Mouse (Mus musculus) natural killer cell, adult 2 months (primary cell): ENCODE measurements around the gene Kdm6a.

Experiments used
- DNase-seq, 2 experiments: peaks; one replicate each; pipeline ENCODE4 v3.0.0; 2022; ENCODE audit warnings: low spot score in 2 of 2

Gene Kdm6a

DNA sequence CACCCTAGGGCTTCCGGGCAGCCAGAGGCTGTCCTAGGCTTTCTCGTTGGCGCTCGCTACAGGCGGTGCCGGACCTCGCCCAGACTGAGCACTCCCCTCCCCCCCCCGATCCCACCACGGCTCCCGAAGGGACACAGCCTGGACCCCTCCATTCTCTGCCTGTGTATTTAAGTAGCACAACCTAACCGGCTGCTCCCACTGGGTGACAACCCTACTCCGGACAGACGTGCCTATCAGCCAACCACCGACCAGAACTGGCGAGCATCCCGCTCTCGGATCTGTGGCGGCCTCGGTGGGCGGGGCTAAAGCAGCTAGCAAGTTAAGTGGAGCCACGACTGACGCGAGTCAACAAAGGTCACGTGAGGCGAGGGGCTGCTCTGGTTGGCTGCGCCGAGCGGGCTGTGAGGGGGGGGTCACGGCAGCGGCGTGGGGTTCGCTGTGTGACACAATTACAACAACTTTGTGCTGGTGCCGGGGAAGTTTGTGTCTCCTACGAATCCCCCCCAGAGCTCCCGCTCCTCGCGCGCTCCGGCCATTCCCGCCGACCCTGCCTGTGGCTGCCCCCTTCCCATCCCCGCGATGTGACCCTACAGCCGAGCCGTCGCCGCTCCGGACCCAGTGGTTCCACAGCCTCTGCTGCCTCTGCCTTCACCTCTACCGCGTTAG lies at the start of gene Kdm6a:
Kdm6a (plus strand) TSS at position 384 of the 666 bp plus-strand sequence.
- DNase-seq = peak; percentile 96 to 100

DNA sequence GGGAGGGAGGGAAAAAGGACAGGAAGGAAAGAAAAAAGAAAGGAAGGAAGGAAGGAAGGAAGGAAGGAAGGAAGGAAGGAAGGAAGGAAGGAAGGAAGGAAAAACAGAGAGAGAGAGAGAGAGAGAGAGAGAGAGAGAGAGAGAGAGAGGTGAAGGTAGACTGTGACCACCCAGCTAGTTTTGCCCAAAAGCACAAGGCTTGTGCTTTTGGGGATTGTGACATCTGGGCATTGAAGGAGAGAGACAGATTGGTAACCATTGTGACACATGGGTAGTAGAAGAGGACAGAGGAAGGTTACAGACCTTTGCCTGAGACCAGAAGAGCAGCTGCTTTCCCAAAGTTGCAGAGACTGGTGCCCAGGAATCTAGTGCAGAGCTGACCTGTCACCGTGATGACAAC lies 16.8 kb upstream of the Kdm6a start, which contains the start of gene Dusp21:
Dusp21 (plus strand) TSS at position 301 of the 400 bp plus-strand sequence.
- DNase-seq = no peak

- DNase-seq = no peak
Measured at GRCm38 (mm10) chrX:18160734-18161442, 1.5 kb upstream of the Kdm6a start.

DNA sequence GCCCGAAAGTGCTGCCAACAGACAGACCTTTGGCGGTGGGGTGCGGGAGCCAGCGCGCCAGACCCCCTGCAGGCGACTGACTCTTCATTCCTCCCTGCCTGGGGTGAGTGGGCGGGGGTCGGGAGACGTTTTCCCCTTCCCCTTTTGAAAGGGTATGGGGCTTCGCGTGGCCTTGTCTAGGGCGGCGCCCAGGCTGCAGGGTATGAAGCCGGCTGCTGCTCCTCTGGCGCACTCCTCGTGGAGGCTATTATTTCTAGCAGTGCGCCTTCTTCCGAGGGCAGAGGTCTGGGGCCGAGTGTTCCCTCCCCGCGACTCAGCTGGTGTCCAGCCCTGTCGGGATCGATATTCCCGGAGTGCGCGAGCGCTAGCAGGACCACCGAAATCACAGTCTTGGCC lies 581 bp upstream of the Kdm6a start:
- DNase-seq = peak in 1 of 2 experiments; percentile 23

- peak; percentile 42 to 62 for DNase-seq
Measured at GRCm38 (mm10) chrX:18162861-18163731, 721 bp downstream of the Kdm6a start.

- DNase-seq = peak; percentile 21 to 48
Measured at GRCm38 (mm10) chrX:18163917-18164624, 1.7 kb downstream of the Kdm6a start.

- no peak for DNase-seq
Measured at GRCm38 (mm10) chrX:18165121-18165520, 2.7 kb downstream of the Kdm6a start.

DNA sequence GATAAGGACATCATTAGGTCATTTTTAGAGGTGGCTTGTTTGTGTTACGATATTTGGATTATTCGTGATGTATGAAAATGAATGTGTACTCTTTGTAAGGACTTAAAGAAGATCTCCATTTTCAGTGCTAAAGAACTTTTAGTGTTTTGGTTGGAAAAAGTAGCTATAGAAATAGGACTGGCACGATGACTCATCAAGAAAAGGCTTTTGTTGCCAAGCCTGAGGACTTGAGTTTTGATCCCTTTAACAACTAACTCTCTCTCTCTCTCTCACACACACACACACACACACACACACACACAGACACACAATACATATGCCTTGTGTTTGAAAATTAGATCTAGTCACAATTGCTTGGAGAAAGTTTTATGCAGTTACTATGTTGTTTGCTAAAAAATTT lies 4.6 kb downstream of the Kdm6a start:
- DNase-seq = no peak

- DNase-seq = no peak
Measured at GRCm38 (mm10) chrX:18168940-18169339, 6.6 kb downstream of the Kdm6a start.

GRCm38 (mm10) chrX:18174831-18175230 lies 12.5 kb downstream of the Kdm6a start:
- DNase-seq = no peak

DNA sequence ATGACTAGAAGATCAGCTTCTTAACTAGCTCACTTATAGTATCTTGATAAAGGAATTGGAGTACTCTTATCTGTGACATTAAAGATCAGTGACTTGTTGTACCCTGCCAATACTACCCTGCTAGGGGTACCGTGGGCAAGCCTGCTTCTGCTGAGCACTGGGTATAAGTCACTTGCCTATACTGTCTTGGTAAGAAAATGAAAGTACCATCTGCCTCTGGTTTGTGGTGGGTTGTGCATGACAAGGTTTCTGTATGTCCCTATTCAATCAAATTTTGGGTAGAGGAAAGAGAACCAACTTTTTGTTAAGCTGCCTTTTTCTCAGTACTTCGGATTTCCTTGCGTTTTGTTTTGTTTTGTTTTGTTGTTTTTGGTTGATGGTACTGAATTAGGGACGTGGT lies 15.4 kb downstream of the Kdm6a start:
- DNase-seq = no peak

DNA sequence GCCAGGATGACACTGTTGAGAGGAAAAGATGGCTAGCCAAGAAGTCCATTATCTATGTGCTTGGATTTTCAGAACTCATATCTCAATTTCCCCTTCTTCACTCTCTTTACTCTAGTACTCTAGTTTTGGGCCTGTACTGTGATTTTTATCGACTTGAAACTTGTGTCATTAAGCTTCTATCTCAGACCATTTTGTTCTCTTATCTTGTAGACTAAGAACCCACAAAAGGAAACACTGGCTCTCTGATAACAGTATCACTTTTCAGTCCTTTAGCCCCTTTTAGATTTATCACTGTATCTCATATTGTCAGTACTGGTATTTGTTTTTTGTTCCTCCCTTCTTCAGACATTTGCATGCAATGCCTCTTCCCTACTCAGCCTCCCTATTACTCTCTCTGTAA lies 17.1 kb downstream of the Kdm6a start:
- no peak for DNase-seq

DNA sequence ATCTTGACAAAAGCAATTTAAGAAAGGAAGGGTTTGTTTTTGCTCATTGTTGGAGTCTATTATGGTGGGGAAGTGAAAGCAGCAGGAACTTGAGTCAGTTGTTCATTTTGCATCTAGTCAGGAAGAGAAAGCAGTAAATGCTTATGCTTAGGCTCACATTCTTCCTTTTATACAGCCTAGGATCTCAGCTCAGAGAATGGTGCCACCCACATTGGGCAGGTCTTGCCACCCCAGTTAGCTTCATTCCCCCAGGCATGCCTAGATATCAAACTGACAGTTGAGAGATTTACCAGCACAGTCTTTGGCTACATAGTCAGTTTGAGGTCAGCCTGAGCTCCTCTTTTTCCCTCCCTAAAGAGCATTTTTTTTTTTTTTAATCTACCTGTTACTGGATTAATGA lies 24.8 kb downstream of the Kdm6a start:
- no peak for DNase-seq

- no peak for DNase-seq
Measured at GRCm38 (mm10) chrX:18188293-18188692, 25.9 kb downstream of the Kdm6a start.

- DNase-seq = no peak
Measured at GRCm38 (mm10) chrX:18239572-18239971, 77.2 kb downstream of the Kdm6a start.

DNA sequence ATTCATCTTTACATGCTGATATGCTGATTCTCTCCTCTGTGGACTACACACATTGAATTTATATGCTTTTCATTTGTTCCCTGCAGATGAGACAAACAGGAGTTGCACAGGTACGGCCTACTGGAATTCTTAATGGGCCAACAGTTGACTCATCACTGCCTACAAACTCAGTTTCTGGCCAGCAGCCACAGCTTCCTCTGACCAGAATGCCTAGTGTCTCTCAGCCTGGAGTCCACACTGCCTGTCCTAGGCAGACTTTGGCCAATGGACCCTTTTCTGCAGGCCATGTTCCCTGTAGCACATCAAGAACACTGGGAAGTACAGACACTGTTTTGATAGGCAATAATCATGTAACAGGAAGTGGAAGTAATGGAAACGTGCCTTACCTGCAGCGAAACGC lies 88.2 kb downstream of the Kdm6a start:
- no peak for DNase-seq

GRCm38 (mm10) chrX:18254767-18255166 lies 92.4 kb downstream of the Kdm6a start:
- peak; percentile 11 to 38 for DNase-seq

DNA sequence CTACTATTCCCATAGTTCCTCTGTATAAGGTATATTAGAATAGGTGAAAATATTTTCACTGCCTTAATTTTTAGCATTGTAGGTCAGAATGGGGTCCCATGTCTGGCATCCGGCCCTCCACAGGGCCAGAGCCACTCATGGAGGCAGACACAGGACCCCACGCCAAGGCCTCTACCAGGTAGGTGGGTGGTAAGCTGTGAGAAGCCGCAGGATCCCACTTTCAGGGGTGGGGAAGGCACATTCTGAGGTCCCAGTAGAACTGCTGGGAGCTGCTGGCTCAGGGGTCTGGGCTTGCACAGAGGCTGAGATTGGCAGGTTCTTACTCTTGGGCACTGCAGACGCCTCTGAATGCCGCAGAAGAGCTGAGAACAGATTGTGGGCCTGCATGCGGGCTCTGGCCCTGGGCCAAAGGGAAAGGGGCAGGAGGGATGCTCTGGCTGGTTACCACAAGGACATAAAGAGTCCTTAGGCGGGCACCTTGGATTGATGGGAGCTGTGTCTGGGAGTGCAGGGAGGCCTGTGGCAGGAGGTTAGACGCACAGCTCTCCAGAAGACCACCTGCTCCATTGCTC lies 95.9 kb downstream of the Kdm6a start:
- DNase-seq = no peak

GRCm38 (mm10) chrX:18278561-18278960 lies 116.2 kb downstream of the Kdm6a start:
- DNase-seq = no peak

- DNase-seq = no peak
Measured at GRCm38 (mm10) chrX:18280134-18280533, 117.8 kb downstream of the Kdm6a start.
